Mouse (Mus musculus): ENCODE results near the gene Yju2.

- TF ChIP-seq CTCF (IDR thresholded peaks at IDR 0.05; ENCODE audit: borderline replicate concordance, control insufficient read depth, extremely low read depth, insufficient read depth, low read length, poor library complexity) (peak; percentile 98), POLR2A (IDR thresholded peaks at IDR 0.05; ENCODE audit: control insufficient read depth, extremely low read depth, insufficient read depth, low read length, poor library complexity) (no peak)
These were observed 51.8 kb downstream of the Yju2 start for GRCm38 (mm10) chr17:56010681-56011080.
